ENCODE assay signal across 8 mouse cellular contexts in the genomic region with DNA sequence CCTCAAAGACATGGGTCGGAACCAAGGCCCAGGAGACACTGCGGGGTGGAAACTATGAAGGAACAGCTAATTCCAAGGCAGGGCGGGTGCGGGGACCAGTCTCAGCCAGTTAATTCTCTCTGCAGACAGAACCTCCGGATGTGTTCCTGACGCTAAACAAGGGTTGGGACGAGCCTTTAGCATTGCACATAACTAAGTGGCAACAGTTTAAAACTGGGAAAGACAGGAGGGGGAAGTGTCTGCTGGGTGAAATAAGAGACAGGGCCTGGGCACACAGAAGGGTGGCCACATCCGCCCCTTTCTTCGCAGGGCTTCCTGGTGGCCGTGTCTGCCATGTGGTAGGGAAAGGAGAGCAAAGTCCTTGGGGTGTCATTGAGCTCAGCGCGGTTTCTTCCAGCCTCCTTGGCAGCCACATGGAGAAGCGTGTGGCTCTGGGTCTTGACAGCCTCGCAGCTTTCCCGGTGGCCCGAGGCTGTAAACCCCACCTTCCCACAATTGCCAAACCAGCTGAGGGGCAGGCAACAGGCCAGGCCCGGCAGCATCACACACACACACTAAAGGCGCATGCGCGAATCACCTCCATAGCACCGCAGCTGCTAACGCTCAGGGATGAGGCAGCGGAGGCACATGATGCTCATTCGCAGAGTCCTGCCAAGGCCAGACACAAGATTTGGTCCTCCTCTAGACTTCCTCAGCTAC.
DNase-seq lines count a peak whose midpoint lies in the region; ATAC-seq lines count a peak whose summit lies in the region.

No protein-coding gene starts in this region.

- H3K4me1 ChIP-seq in lung, embryonic 16.5 days (replicated peaks; ENCODE audit: control insufficient read depth, insufficient read depth, low read length): peaks cover 45% of the 10 kb centered on the region

- peak overlapping the region; percentile 17; the same call in 1 of the 2 replicates for H3K4me2 ChIP-seq in lung, embryonic 16.5 days (ENCODE audit: low read depth, low read length)

- no peaks in the 10 kb centered on the region for H3K9me3 ChIP-seq in lung, embryonic 16.5 days (ENCODE audit: control insufficient read depth, low read length)

- H3K27ac ChIP-seq in lung, embryonic 16.5 days (ENCODE audit: low read length): peak overlapping the region; percentile 81

- 46% methylated on average over 24 of the region's 24 CpGs for WGBS in lung, embryonic 16.5 days

- peak; percentile 73 for ATAC-seq in common myeloid progenitor, adult 5-6 weeks (replicated peaks; ENCODE audit: low read depth, poor library complexity, severe bottlenecking)
- peak; percentile 75 for ATAC-seq in lung, embryonic 16.5 days (ENCODE audit: low read depth)

- intact Hi-C loops in left cerebral cortex, postnatal 10 days (cut with DNase I): no loop called here
- intact Hi-C loops in heart, postnatal 14 days (cut with DNase I): no loop called here

- DNase-seq in left cerebral cortex, postnatal 10 days (ENCODE audit: extremely low spot score in 1 of 2, low spot score in 2 of 2): peak; percentile 56 to 71
- DNase-seq in left cerebral cortex, adult 11 months (ENCODE audit: low spot score): no peak
- peak; percentile 91 for DNase-seq in R1 (ENCODE audit: low read depth, low spot score)
- DNase-seq in heart, postnatal 14 days: peak; percentile 80 to 82
- peak; percentile 83 for DNase-seq in testis, postnatal 10 days (ENCODE audit: low spot score)
- no peak for DNase-seq in MN1 (ENCODE audit: low spot score)

- H3K27me3 ChIP-seq in lung, embryonic 16.5 days (ENCODE audit: control insufficient read depth, insufficient read depth, low read depth, low read length): no peaks in the 10 kb centered on the region

- H3K9ac ChIP-seq in lung, embryonic 16.5 days (ENCODE audit: low read length): no peak overlapping the region; the same call in 1 of the 2 replicates

- H3K36me3 ChIP-seq in lung, embryonic 16.5 days (ENCODE audit: control insufficient read depth, insufficient read depth, low read length): no peaks in the 10 kb centered on the region

- no peak overlapping the region for H3K4me3 ChIP-seq in lung, embryonic 16.5 days (ENCODE audit: low read length)

Comparison
In these comparisons a context has a peak if more than half of its experiments do, and no peak if none do; other contexts are left out.
1. DNase-seq: peak in left cerebral cortex, postnatal 10 days (2 of 2), R1 (single experiment), heart, postnatal 14 days (2 of 2) and testis, postnatal 10 days (single experiment); none in left cerebral cortex, adult 11 months (single experiment) and MN1 (single experiment).